Mouse (Mus musculus): Measurements from ENCODE around the gene Trp53i13.

Gene Trp53i13

DNA sequence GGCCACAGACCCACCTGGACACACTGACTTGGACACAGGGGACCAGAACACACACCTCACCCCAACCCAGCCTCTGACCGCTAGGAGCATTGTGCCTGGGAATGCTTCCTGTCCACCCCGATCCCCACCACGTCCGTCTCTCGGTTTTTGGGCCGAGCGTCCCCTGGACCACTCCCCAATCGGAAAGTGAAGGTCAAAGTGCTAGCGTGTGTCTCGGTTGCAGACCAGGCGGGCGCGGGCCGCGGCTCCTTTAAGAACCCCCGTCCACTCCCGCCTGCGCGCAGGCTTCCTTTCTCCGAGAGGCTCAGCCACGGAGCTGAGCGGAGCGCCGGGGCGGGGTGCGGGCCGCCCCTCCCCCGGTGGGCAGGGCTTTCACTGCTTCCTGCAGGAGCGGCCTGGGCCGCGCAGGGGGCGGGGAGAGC is 22.9 kb downstream of the Trp53i13 start:
- in situ Hi-C loops (cut with MboI, MseI): loop anchor here (10.0 kb wide), 1 partner anchor 132 kb away; no protein-coding TSS in a partner anchor

DNA sequence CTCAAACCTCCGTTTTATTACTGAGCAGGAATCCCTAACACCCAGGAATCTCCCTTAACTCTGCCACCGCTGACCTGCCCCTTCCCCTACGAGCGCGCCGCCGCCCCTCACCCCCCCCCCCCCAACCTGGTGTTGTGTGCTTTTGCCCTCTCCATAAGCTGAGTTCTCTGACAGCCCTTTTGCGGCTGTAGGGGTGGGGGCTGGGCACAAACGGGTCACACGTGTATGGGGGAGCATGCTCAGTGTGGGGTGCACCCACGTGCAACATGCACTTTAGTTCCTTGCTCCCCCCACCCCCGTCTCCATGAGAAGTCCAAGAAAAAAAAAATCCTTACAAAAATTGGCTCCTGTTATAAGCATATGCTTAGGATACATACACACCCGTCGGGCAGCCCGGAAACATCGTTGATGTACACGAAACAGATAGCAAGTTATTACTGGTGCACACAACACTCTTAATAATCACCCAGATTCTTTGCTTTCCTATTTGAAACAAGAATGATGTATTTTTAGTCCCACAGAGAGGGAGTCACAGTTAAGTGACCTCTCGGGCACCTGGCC is 23.4 kb downstream of the Trp53i13 start:
- in situ Hi-C loops (cut with MboI, MseI): loop anchor here (10.0 kb wide), 1 partner anchor 132 kb away; no protein-coding TSS in a partner anchor

DNA sequence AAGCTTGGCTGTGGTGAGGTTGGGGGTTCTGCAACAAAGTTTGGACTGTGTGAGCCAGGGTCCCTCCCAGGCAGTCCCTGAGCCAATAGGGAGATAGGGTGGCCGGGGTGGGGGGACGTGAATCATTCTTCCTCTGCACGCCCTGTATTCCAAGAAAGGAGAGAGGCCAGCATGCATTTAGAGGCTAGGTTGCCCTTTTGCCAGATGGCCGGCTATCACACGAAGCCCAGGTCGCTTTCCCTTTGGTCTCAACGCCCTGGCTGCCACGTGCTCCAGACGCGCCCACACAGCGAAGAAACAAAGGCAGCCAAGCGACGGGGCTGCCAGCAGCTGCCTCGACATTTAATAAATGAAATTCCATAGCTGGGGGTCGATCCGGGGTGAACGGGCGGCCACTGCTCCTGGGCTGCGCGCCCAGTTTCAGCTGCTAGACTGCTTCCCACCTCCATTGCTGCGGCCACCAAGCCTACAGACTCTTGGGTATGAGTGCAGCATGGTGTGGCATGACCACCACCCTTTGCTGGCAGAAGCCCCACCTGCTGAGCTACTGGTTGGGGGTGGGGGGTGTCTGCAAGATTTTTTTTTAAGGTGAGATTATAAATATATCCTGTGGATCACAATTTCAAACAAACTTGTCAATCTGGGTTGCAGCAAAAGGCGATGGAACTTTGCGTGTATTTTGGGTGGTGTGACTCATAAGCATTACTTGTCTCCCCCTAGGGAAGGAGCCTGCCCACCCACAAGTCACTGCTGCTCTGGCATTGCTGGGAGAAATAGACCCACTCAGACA is 24.1 kb downstream of the Trp53i13 start:
- in situ Hi-C loops (cut with MboI, MseI): loop anchor here (10.0 kb wide), 1 partner anchor 133 kb away; no protein-coding TSS in a partner anchor

DNA sequence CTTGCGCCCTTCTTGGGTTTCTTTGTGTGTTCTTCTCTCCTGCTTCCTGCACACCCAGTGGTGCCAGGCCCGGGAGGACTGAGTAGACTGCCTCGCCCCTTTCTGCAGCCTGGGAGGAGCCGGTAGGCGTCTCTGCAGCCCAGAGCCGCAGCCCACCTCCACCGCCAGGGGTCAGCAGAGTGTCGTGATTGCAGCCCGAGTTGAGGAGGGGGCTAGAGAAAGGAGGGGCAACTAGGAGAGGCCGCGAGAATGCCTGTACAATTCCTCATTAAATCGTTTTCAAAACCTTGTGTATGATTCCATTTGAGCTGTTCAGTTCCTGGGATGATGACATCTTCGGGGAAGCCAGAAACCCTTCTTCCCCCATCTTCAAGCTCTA is 24.7 kb downstream of the Trp53i13 start:
- in situ Hi-C loops (cut with MboI, MseI): loop anchor here (10.0 kb wide), 1 partner anchor 134 kb away; no protein-coding TSS in a partner anchor

DNA sequence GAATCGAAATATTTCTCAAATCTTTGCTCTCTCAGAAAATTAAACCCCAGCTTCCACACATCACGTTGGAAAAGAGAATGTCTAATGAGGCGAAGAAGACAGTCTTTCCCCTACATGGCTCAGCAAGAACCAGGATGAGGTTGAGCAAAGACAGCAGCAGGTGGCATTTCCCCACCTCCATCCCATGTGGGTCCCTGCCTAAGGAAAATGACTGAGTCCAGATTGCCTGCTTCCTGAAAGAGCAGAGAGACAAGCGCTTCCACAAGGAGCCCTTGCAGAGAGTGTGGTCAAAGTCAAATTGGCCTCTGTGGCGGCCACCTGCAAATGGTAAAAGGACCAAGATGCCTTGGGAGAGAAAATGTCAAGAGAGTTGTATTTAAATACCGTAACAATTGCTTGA is 25.3 kb downstream of the Trp53i13 start:
- in situ Hi-C loops (cut with MboI, MseI): loop anchor here (10.0 kb wide), 1 partner anchor 134 kb away; no protein-coding TSS in a partner anchor

DNA sequence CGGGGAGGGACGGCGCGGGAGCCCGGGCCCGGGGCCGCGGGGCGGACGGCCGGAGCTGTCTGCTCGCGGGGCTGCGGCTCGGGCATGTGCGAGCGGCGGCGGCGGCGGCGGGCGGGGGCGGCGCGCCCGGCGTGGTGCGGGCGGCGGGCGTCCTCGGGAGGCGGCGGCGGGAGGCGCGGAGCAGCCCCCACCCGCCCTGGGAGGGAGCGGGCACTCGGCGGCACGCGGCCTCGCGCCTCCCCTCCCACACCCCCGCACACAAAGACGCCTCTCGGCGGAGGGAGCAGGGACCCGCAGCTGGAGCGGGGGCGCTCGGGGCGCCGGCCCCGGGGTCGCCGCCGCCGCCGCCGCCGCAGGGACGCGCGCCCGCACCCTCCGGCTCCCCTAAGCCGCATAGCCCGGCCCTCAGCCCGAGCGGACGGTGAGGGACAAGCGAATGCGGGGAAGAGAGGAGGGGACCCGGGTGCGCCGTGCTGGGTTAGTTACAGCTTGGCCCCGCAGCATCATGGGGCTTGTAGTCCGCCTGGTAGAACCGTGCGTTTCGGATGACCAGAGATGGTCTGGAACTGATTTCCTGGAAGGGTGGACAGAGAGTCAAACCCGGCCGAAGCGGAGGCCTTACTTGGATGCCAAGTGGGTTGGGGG is 26.1 kb downstream of the Trp53i13 start, which contains the start of gene Ankrd13b:
TSS of gene Ankrd13b (minus strand) at position 88 of the 645 bp plus-strand sequence.
- in situ Hi-C loops (cut with MboI, MseI): loop anchor here (10.0 kb wide), 1 partner anchor 135 kb away; no protein-coding TSS in a partner anchor

DNA sequence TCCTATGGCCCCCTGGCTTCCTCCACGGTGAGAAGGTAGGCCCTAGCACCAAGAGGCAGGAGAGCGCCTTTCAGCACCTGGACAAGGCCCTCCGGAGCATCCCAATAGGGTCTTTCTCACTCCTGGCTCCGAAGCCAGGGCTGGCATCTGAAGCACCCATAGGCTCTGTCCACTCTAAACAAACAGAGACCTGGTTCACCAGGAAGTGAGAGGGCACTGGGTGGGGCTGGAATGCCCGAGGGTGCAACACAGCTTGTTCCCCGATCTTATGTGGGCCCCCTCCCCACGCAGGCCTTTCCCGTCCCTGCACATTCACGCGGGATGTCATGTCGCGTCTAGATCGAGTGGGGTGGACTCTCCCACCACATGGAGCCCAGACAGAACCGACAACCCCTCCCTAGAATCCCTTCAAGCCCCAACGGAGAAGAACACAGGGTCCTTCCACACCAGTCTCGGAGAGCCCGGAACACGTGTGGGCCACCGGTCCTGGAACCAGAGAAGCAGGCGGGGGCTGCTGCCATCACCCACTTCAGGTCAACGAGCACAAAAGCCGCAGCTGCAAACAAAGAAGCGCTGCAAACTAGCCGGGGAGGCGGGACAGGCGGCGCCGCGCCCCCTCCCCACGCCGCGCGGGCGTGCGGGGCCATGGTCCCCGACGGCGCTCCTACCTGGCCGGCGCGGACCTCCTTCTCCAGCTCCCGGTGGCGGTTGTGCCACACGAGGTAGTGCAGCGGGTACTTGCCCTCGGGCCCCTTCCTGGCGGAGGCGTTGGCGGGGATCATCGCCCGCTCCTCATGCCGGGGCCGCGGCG is 26.8 kb downstream of the Trp53i13 start:
- in situ Hi-C loops (cut with MboI, MseI): no loop called here

DNA sequence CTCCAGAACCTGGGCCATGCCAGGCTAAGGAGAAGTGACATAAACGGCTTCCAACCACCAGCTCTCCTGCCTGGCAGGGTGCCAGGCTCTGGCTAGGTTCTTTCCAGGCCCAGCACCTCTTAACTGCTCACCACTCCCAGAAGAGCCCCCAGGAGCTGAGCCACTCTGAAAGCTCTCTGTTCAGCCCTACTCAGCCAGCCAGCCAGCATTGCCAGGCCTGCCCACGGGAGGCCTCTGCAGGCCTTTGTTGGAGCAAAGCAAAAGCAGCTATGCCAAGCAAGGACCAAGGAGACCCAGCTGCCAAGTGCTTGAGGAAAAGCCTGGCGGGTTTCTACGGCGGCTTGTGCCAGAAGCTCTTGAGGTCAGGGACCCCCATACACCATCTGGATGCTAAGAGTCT is 29.0 kb downstream of the Trp53i13 start:
- in situ Hi-C loops (cut with MboI, MseI): no loop called here

DNA sequence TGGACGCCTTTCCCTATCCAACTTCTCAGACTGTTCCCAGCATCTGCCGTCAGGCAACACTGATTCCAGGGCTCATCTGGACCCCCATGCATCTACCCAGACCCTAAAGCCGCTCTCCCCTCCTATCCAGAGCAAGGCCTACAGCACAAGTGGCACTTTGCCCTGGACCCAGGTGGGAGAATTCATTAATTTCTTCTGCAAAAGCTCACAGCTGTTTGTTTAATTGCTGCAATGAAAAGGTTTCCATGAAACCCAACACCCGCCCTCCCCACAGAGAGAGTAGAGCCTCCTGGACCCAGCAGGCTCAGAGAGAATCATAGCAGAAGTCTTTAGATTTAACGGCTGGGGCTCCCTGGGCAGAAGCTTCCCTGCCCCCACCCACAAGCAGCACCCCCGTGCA is 30.6 kb downstream of the Trp53i13 start:
- in situ Hi-C loops (cut with MboI, MseI): no loop called here

DNA sequence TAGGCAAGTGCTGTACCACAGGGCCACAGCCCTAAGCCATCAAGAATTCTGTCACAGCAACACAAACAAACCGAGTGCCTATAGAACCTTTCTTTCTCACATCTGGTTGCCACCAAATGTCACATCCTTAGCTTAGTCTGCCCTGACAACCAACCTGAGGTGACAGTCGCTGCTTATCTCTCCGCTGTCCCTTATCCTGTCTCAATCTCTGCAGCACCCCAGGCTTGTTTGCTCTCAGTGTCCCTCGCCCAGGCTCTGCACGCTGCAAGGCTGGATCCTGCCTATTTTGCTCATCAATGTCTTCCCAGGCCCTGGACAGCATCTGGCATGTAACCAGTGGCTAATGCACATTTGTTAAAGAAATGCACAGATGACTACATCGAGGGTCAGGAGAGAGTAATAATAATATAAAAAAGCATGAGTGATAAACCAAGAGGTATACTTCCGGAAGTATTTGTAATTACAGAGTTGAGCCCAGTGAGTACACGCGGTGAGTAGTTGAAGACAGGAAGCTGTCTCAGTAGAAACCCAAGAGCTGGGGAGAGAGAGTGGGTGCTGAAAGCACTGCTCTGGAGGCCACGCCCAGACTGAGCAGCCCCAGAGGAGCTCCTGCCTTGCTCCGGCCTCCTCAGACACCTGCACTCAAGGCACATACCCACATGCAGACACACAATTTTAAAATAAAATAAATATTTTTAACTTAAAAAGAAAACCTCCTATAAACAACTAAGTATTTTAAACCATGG is 32.1 kb downstream of the Trp53i13 start:
- in situ Hi-C loops (cut with MboI, MseI): no loop called here

DNA sequence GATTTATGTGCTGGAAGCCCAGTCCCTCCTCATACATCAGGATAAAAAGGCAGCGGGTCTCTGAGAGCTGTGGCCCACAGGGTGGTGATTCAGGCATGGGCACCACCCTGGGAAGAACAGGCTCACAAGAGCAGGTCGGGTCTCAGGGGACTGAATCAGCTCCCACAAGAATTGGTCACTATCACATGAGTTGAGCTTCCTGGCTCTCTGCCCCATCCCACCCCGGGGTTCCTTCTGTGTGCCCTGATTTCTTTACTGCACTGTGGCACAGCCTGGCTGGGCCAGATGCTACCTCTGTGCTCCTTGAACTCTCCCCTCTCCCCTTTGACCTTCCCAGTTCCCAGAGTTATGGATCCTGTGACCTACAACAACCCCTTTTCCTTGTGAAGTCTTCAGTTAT is 32.7 kb downstream of the Trp53i13 start:
- in situ Hi-C loops (cut with MboI, MseI): no loop called here

DNA sequence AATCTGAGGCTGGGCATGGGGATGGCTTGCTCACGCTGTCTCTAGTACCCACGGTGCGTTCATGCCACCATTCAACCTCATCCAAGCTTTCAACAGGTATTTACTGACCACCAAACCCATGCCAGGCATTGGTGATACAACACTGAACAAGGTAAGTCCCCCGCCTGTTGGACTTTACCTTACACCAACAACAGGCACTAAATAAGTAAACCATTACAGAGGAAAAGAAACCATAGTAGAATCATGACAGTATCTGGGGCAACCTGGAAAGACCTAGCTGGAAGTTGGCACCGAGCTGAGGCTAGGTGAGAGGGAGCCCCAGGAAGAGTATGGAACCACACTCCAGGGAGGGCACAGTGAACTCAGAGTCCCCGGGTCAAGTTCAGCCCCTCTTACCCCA is 38.9 kb downstream of the Trp53i13 start:
- in situ Hi-C loops (cut with MboI, MseI): no loop called here

DNA sequence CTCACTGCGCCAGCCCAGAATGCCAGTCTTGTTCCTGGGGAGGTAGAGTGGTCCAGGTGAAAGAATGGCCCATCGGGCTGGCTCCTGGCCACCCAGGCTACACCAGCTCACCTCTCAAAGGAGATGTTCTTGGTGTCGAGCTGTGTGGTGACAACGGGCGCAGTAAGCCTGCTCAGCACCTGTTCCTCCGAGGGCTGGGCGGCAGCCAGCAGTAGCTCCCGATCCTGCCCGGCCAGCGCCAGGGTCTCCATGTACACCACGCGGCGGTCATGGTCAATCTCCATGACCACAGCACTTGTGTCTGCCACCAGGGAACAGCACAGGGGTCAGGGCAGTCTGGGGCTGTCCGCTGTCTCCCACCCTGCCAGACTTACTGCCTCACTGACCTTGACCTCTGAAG is 39.6 kb downstream of the Trp53i13 start:
- in situ Hi-C loops (cut with MboI, MseI): no loop called here

DNA sequence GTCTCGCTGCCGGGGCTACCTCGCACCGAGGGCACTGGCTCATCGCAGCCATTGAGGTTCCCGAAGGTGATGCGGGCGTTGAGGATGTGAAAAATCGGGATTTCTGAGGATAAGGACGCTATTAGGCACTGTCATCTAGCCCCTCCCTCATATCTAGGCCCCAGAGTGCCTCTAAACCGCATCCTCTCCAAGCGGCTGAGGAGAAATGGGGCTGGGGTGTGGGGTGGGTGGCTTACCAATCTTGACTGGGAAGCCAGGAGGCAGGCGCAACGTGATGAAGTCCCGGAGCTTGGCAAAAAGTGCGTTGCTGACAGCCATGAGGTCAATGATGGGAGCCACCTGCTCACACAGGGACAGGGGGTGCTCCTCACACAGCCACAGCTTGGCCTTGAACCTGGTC is 43.0 kb downstream of the Trp53i13 start:
- in situ Hi-C loops (cut with MboI, MseI): loop anchor here (25.0 kb wide), 1 partner anchor 360 kb away; no protein-coding TSS in a partner anchor

DNA sequence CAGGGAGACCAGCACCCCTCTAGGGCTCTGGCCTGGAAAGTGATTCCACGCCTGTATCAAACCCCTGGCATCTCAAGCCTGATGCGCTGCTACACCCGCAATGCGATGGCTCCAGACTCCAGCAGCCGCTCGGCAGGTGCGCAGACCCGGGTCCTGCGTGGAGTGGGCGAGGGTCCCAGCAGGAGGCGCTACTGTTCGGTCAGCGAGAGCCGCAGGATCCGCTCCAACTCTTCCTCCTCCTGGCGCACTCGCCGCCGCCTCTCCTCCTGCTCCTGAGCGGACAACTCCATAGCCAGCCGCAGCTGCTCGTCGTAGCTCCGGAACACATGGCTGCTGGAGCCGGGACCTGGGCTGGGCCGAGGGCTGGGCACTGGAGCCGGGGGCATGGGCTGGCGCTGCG is 44.4 kb downstream of the Trp53i13 start:
- in situ Hi-C loops (cut with MboI, MseI): loop anchor here (25.0 kb wide), 1 partner anchor 359 kb away; no protein-coding TSS in a partner anchor

DNA sequence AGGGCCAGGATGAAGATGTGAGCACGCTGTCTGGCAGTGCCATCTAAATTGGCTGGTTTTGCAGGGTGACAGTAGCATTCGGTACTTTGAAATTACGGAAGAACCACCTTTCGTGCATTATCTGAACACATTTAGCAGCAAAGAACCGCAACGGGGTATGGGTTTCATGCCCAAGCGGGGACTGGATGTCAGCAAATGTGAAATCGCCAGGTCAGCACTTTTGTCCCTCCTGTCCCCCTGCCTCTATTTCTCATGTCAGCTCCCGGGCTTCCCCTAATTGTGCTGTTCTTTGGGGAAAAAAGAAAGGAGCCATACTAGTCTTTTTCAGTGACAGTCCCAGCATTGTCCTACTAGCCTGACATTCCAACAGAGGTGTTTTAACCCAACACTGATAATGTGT is 47.4 kb downstream of the Trp53i13 start:
- in situ Hi-C loops (cut with MboI, MseI): loop anchor here (25.0 kb wide), 1 partner anchor 356 kb away; no protein-coding TSS in a partner anchor

DNA sequence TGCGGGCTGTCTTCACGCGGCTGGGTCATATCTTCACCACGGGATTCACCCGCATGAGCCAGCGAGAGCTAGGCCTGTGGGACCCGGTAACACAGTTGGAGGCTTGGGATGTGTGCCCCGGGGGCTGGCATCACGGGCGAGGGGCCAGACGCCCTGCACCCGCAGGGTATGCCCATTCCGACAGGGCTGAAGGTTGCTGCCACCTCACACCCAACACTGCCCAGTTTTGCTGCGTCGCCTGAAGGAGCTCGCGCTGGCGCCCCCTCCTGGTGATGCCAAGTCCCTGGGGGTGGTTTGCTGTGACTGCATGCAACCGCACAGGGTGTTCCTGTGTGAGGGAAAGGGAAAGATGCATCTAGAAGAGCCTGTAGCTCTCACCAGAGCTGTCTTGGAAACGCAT is 48.0 kb downstream of the Trp53i13 start:
- in situ Hi-C loops (cut with MboI, MseI): loop anchor here (25.0 kb wide), 1 partner anchor 355 kb away; no protein-coding TSS in a partner anchor

DNA sequence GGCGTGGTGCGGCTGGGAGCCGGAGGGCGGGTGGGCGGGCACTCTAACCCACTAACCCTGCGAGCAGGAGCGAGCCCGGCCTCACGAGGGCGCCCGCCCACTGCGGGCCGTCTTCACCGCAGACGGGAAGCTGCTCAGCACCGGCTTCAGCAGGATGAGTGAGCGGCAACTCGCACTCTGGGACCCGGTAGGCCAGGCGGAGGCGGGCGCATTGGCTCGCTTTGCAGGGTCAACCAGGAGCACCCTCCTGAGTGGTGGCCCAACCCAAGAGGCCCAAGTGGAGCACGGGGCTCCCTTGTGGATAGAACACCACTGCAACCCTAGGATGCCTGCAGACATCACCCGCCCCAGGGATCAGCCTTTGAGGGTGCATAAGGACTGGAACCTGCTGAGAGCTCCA is 48.6 kb downstream of the Trp53i13 start:
- in situ Hi-C loops (cut with MboI, MseI): loop anchor here (25.0 kb wide), 1 partner anchor 355 kb away; no protein-coding TSS in a partner anchor

DNA sequence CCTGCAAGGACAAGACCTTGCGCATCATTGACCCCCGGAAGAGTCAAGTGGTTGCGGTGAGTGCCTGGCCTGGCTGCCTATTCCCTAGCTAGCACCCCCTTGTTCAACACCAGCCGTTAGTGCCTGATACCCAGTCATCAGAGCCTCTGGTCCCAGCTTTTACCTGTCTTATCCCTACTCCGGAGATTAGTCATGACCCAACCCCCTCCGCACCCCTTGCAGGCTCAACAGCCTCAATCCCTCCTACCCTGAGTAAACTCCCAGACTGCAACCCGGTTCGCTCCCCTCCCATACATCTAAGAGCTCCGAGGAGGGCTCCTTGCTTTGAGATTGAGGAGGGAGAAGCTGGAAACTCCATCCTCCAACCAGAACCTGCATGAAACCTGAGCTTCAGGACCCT is 49.2 kb downstream of the Trp53i13 start:
- in situ Hi-C loops (cut with MboI, MseI): loop anchor here (25.0 kb wide), 1 partner anchor 354 kb away; no protein-coding TSS in a partner anchor

DNA sequence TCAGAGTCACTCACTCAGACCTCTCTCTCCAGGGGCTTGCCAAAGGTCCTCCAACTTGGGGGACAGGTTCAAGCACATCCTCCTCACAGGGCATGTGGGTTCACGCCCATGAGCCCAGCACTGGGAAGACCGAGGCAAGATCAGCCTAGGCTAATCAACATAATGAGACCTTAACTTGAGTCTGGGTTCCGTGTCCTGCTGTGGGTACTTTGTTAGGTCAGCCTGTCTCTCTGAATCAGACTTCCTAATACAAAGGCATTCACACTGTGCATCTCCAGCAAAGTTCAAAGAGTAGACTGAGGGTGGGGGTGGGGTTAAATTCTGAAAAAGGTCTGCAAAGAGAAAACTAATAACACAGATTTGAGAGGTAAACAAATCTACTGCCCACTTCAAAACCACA is 50.7 kb downstream of the Trp53i13 start:
- in situ Hi-C loops (cut with MboI, MseI): loop anchor here (25.0 kb wide), 1 partner anchor 353 kb away; no protein-coding TSS in a partner anchor

Data from regulatory T cell (primary cell).